Mouse (Mus musculus) bone marrow, adult 2 months (tissue): ENCODE measurements at regions not wholly inside any gene's neighbourhood (a gene's known extent, or its start where the extent isn't known, plus 50 kb on each side); places are given as distances from the start of the nearest gene placed in this dataset.

Source experiments
- H3K27ac ChIP-seq: fragments of 200-500 bp; 2 replicates; pipeline ENCODE4 v1.5.1; 2012; ENCODE audit warnings: low read depth, mild to moderate bottlenecking, control low read depth, inconsistent platforms, low read length; ENCODE audit not compliant: control insufficient read depth, poor library complexity, insufficient read depth
- H3K4me1 ChIP-seq: fragments of 200-500 bp; 2 replicates; pipeline ENCODE4 v1.6.1; 2011; ENCODE audit warnings: low read length; ENCODE audit not compliant: control insufficient read depth, insufficient read depth
- H3K4me3 ChIP-seq: fragments of 200-500 bp; replicated peaks from 2 replicates; pipeline ENCODE3; 2011; ENCODE audit warnings: mild to moderate bottlenecking, low read depth, low read length, control low read depth; ENCODE audit not compliant: control insufficient read depth
- CTCF ChIP-seq: fragments of 200-500 bp; IDR thresholded peaks from 2 replicates; pipeline ENCODE4 v1.5.1; 2011; ENCODE audit warnings: low read length, control low read depth; ENCODE audit not compliant: control insufficient read depth, insufficient read depth
- POLR2A ChIP-seq: fragments of 200-500 bp; IDR thresholded peaks from 2 replicates; pipeline ENCODE4 v1.6.1; 2011; ENCODE audit warnings: low read depth, mild to moderate bottlenecking, control low read depth, low read length, borderline replicate concordance; ENCODE audit not compliant: control insufficient read depth
- WGBS: fragments of 180-500 bp; shearing (Covaris S2); methylation state at CpG from one replicate; pipeline ENCODE4 v1.1.7; 2018; 5-methylcytosine and 5-hydroxymethylcytosine counted together

DNA sequence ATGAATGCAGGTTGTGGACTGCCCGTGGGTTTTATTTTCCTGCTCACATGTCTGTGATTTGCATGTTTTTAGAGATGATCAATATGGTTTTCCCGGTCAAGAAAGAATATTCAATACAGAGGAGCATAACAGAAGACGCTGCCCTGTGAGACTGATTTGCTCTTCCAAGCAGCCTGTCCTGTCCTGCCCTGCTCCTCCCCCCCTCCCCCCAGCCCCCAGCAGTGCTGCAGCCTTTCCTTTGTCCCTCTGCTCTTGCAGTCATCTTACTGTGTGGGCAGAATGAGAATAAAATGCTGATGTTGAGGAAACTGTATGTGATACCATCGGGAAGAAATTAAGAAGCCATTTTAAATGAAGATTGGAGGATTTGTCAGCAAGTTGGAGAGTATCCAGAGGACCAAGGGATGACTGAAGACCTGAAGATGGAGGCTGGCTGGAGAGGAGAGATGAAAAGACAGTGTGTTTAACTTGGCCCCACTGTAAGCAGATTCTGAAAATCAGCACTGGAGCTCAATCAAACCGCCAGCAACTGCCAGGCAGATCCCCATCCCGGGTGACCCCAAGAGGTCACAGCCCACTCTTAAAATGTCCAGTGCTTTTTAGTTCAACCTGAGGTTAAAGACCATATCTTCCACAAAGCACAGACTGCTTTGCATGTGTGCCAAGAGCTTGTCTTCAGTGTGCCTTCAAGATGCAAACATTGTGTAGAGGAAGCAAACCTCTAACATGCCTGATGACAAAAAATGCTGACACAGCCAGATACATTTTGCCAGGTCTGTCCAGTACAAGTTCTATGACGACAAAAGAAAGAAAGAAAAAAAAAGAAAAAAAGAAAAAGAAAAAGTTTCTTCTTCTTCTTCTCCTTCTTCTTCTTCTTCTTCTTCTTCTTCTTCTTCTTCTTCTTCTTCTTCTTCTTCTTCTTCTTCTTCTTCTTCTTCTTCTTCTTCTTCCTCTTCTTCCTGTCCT, 109.7 kb upstream of the Inhba start:
- H3K27ac ChIP-seq: no peak overlapping the region
- TF ChIP-seq CTCF: no peak
- no peak for TF ChIP-seq POLR2A
- H3K4me1 ChIP-seq: peaks cover 2% of the 10 kb centered on the region
- H3K4me3 ChIP-seq: no peak overlapping the region
- 70% methylated on average over 7 of the region's 7 CpGs for WGBS

GRCm38 (mm10) chr13:15907806-15908205, 103.8 kb upstream of the Inhba start:
- WGBS: 60% methylated on average over 1 of the region's 1 CpGs
- Histone ChIP-seq H3K27ac (no peak overlapping the region), H3K4me1 (peaks cover 4% of the 10 kb centered on the region), H3K4me3 (no peak overlapping the region)
- TF ChIP-seq CTCF (no peak), POLR2A (no peak)

DNA sequence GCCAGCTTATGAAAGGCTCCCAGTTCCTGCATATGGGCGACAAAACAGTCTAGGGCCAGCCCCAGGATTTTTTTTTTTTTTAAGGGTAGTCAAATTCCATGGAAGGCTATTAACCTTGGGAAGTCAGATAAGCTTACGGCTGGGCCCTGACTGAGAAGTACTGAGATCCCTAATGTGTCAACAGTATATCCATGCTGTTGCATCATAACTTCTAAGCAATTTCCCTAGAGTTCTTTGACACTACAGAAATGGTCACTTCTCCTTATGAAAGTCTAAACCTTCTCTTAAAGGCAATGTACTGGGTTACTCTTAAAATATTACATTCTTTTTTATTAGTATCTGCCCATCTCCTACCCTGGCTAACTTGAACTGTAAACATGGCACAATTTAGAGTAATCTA, 101.1 kb upstream of the Inhba start:
- 56% methylated on average over 2 of the region's 2 CpGs for WGBS

DNA sequence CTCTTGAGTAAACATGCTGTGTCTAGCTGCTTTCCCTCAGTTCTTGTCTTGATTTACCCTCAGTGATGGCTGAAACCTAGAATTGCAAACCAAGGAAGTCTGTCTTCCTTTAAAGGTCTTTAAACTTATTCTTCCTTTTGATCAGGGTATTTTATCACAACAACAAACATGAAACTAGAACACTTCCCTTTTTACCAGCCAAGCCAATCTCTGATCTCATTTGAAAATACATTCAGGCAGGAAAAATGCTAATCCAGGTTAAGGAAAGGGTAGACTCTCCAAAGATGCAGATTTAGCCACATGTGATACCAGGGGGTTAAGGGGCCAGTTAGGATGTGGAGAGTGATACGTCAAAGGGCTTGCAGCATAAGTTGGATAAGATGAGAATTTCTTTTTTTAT, 100.4 kb upstream of the Inhba start:
- Histone ChIP-seq H3K27ac (no peak overlapping the region), H3K4me3 (no peak overlapping the region), H3K4me1 (peaks cover 3% of the 10 kb centered on the region; the same call in 1 of the 2 replicates)
- TF ChIP-seq CTCF (no peak), POLR2A (no peak)
- 78% methylated on average over 1 of the region's 1 CpGs for WGBS

More for the DNA sequence above, 101.1 kb upstream of the Inhba start:
- H3K4me1 ChIP-seq: peaks cover 3% of the 10 kb centered on the region; the same call in 1 of the 2 replicates
- no peak for TF ChIP-seq POLR2A
- no peak for TF ChIP-seq CTCF
- no peak overlapping the region for H3K27ac ChIP-seq
- H3K4me3 ChIP-seq: no peak overlapping the region

DNA sequence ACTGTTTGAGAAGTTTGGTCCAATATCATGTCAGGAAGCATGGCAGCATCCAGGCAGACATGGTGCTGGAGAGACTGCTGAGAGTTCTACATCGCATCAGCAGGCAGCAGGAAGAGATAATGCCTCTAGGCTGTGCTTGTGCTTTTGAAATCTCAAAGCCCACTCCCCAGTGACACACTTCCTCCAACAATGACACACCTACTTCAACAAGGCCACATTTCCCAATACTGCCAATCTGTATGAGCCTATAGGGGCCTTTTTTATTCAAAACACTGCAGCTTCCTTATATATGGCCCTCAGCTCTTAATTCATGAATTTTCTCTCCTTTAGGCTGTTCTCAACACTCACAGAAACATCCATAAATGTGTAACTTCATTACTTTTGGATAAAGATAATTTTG, 97.4 kb upstream of the Inhba start:
- Histone ChIP-seq H3K27ac (no peak overlapping the region), H3K4me3 (peak overlapping the region; percentile 30), H3K4me1 (peaks cover 3% of the 10 kb centered on the region; the same call in 1 of the 2 replicates)
- 55% methylated on average over 1 of the region's 1 CpGs for WGBS
- TF ChIP-seq CTCF (no peak), POLR2A (no peak)

- peak overlapping the region; percentile 9; the same call in 1 of the 2 replicates for H3K27ac ChIP-seq
These were observed 81.8 kb upstream of the Inhba start for GRCm38 (mm10) chr13:15929890-15930289.

GRCm38 (mm10) chr13:15931553-15932162, 80.0 kb upstream of the Inhba start:
- Histone ChIP-seq H3K4me3 (no peak overlapping the region), H3K27ac (peak overlapping the region; percentile 79), H3K4me1 (peaks cover 2% of the 10 kb centered on the region; the same call in 1 of the 2 replicates)
- WGBS: 13% methylated on average over 5 of the region's 5 CpGs
- no peak for TF ChIP-seq POLR2A
- TF ChIP-seq CTCF: no peak

More at GRCm38 (mm10) chr13:15929890-15930289, 81.8 kb upstream of the Inhba start:
- 9% methylated on average over 3 of the region's 3 CpGs for WGBS
- TF ChIP-seq CTCF (no peak), POLR2A (no peak)
- Histone ChIP-seq H3K4me1 (peaks cover 2% of the 10 kb centered on the region; the same call in 1 of the 2 replicates), H3K4me3 (no peak overlapping the region)

- TF ChIP-seq CTCF (no peak), POLR2A (no peak)
- H3K4me1 ChIP-seq: peaks cover 2% of the 10 kb centered on the region; the same call in 1 of the 2 replicates
- WGBS: 51% methylated on average over 1 of the region's 1 CpGs
These were observed 76.0 kb upstream of the Inhba start for GRCm38 (mm10) chr13:15935689-15936088.

More at GRCm38 (mm10) chr13:15935689-15936088, 76.0 kb upstream of the Inhba start:
- Histone ChIP-seq H3K4me3 (no peak overlapping the region), H3K27ac (no peak overlapping the region)
